Mouse (Mus musculus) layer of hippocampus, adult 9-10 months (tissue): ENCODE data around the gene Gm44965.
A peak's percentile ranks its signal among the peaks of the same experiment; 100 is the strongest.

Experiments used
- DNase-seq: peaks from one replicate; pipeline ENCODE4 v3.0.0; 2022; ENCODE audit warnings: low spot score

Gene Gm44965

DNA sequence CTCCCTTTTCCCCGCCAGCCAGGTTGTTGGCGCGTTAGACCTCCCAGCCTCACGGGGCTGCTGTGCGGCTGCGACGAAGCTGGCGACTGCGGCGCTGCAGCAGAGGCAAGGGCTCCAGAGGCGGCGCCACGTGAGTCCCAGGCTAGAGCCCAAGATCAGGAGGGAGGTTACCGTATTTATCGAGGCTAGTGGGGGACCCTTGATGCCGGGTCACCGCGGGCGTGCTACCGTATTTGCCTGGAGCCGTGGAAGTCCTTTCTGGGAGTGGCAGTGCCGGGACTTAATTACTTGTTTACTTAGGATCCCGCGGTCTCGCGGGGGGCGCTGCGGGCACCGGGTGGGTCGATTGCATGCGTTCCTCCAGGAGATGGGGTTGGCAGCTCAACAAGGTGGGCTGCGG is 33.2 kb downstream of the Gm44965 start:
- DNase-seq: no peak

DNA sequence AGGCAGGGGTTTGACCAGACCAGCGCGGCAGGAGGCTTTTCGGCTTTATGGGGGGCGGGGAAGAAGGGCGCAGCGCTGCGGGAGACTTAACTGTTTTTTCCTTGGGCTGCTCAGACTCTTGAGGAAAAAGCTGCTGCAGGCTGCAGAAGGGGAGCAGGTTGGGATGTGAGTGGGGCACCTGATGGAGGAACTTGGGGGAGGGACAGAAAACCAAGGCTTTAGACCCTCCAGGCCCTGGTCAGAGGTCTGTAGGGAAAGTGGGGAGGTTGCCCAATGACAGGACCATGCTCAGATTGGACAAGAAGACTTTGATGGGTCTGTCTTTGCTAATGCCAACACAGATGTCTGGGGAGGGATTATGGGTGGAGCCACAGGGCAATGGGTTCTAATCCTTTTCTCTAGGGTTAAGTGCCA is 33.8 kb downstream of the Gm44965 start:
- no peak for DNase-seq

DNA sequence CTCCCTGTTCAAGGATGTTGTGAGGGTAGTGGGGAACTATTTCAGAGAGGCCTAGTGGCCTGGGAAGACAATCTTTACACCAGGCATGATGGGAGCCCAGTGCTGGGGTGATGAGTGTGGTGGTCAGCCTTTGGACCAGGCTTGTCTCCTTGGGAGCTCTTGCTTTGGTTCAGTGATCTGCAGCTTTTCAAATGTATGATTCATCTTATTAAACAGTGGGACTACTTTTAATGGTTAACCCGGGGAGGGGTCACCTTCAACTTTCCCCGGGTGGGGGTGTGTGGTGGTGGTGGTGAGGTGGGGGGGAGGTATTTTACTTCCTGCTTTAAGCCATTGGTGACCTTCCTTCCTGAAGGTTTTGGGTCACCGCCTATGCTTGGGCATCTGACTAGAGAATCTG is 34.6 kb downstream of the Gm44965 start:
- no peak for DNase-seq

DNA sequence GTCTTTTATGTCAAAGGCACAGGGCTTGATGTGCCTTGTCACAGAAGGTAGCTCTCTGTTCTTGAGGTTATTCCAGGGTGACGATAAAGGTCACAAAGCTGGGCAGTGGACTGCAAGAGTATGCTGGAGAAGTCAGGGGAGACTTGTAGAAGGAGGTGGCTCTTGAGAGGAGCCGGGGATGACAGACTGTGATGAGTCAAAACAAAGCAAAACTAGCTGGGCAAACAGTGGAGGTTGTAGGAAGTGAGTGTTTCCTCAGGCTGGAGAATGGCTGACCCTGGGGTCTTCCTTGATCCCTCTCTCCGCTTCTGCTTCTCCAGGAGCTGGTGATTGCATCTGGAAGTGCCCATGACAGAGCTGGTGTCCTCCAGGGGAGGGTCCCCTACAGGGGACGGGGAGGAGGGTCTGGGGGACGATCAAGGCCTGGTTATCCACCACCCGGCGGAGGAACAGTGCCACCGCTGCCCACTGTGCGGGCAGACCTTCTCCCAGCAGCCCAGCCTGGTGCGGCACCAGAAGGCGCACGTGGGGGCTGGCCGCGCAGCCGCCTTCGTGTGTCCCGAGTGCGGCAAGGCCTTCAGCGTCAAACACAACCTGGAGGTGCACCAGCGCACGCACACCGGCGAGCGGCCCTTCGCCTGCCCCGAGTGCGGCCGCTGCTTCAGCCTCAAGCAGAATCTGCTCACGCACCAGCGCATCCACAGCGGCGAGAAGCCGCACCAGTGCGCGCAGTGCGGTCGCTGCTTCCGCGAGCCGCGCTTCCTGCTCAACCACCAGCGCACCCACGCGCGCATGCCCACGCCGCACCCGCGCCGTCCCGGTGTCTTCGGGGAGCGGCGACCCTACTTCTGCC is 35.3 kb downstream of the Gm44965 start:
- no peak for DNase-seq

DNA sequence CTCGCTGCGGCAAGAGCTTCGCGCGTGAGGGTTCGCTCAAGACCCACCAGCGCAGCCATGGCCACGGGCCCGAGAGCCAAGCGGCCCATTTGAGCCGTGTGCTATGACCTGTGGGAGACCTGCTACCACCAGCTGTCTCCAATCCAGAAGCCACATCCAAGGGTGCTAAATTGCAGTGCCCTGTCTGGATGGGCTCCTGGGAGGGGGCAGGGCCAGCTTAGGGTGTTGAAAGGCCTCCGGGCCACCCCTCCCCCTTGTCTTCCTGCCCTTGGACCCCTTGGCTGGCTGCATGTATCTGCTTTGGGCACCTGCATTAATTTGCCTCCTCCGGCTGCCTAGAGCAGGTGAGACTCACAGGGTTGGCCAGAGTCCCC is 35.9 kb downstream of the Gm44965 start:
- no peak for DNase-seq

DNA sequence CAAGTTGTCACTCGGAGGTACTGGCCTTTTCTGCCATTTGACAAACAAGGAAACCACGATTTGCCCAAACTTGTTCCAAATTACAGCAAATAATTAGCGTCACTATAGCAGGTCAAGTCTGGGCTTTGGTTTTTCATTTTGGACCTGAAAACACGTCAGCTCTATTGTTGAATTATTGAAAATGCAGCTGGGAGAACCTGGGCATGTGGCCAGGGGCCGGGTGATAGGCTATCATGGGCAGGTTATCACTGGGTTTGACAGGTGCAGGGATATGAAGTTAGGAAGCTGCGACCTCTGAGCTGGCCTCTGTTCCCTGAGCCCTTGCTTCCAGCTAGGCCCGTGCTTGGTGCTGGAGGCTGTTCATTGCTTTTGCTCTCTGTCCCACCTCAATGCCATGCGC is 37.1 kb downstream of the Gm44965 start:
- no peak for DNase-seq

DNA sequence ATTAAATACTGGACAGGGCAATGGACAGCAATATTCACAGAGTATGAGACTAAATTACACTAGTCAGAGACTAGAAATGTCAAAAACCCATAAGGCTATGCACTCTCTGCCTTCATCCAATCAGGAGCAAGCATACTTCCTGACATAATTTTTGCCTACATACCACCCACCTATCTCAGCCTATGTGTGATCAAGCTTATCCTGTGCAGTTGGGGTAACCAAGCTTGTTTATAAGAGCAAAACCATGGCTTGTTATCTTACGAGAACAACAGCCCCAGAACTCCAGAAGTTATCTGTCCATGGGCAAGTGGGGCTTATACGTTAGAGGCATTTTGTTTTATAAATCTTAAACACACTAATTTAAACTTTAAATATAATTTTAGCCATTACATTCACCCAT is 41.4 kb downstream of the Gm44965 start:
- no peak for DNase-seq

DNA sequence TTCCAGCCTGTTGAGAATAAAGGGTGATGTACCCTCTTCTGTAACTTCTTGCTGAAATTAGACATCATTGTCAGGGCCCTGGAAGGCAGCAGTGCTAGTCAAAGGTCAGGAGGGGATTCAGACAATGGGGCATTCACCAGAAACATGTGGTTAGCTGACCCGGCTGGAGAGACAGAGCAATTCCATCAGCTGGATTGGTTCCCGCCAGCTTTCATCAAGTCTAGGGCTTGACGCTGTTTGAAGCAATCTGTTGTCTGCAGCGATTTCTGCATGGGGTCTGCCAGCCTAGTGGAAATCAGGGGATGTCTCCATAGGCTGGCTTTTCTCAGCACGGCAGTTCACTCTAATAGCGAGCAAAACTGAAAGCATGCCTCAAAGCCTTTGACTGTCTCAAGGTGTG is 42.8 kb downstream of the Gm44965 start:
- no peak for DNase-seq

DNA sequence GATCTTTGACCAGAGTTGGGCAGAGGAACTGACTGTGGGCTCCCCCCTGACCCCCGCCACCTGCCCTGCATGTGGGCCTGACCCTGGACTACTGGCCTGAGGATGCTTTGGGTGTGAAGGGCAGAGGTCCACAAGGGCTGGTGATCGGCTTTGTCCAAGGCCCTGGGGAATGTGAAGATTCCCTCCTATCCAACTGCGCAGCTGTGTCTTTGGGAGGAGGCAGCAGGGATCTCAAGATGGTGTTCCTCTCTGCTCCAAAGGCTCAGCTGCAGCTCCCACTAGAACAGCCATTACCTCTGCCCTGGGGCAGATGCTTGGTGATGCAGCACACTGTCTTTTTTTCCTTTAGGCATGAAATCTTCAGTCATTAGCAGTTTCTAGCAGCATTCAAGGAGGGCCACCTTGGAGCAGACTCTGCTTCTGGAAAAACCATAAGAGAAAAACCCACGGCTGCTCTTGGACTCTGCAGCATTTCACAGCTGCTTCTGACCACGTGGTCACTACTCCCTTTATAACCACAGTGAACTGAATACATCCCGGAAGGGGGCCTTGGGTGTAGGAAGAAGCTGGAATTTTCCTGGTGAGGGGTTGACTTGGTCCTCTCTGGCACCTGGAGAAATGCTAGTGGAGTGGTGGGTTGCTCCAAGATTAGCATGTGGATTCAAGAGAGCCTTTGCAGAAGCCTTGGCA is 44.2 kb downstream of the Gm44965 start:
- no peak for DNase-seq

DNA sequence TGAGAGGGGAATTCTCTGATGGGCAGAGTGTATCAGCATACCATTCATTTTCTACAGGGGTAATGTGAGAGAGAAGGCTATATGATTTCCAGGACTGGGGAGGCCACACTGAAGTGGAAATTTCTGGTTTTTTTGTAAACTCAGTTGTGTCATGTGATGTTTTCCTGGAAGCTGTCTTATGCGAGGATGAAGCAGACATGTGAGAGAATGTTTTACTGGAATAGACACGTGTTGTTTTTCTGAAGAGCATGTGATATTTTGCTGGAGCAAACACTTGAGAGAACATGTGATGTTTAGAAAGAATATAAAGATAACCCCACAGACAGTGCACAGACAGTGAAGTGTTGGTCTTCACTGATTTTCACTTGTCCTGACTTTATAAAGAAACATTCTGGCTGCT is 44.8 kb downstream of the Gm44965 start:
- no peak for DNase-seq

DNA sequence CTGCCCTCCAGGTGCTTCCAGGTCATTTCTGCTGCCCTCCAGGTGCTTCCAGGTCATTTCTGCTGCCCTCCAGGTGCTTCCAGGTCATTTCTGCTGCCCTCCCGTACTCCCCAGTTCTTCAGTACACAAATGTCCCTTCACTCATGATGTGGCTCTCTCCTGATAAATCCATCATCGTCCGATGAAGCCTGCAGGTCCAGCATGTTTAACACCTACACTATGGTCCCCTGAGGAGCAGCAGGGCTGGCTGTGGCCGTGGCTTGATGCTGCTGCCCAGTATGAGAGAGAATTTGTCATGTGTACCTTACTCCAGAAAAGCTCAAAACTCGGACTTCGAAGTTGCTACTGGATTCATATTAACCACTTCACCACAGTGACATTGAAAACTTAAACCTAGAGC is 47.6 kb downstream of the Gm44965 start:
- DNase-seq: no peak

DNA sequence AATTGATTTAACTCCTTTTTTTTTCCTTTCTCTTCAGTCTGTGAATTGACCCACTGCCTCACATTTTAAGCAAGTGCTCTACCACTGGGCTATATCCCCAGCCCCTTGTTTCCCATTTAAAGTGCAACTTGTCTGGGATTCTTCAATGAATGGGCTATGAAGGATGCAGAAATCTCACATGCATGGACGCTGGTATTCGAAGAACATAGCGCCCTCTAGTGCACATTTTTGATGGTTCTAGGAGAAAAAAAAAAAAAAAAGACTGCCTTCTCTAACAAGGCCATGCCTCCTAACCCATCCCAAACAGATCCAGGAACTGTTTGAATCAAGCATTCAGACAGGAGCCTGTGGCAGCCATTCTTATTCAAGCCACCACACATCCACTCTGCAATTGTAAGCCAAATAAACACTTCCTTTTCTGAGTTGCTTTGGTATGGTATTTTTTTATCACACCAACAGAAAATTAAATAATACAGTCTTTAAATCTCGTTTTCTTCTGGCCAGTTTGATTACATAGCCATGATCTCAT is 49.1 kb downstream of the Gm44965 start:
- no peak for DNase-seq

DNA sequence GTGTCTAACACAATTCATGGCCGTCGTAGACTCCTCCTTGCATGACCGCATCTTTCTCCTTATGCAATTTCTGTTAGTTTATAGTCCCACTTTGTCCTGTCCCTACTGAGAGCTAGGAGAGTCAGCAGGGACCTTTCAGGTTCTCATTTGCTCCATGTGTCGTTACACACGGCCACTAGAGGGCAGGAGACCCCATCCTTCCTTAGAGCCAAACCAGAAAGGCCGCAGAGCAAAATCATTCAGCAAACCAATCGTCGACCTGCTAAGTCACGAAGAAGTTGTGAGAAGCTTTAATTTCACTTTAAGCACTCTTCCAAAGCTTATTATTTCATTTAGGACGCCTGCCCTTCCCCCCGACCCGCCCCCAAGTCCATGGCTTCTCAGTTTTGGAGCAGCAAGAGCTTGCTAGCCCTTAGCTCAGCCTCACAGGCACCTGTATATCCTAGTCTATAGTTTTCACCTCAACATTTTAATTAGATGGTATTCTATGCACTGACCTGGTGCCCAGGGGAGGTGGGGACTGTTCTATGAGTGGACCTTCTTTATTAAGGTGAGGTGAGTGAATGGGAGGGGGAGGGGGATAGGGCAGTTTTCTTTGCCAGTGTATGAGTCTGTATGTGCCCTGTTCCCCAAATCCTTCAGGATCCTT is 52.0 kb downstream of the Gm44965 start:
- peak; percentile 42 for DNase-seq

DNA sequence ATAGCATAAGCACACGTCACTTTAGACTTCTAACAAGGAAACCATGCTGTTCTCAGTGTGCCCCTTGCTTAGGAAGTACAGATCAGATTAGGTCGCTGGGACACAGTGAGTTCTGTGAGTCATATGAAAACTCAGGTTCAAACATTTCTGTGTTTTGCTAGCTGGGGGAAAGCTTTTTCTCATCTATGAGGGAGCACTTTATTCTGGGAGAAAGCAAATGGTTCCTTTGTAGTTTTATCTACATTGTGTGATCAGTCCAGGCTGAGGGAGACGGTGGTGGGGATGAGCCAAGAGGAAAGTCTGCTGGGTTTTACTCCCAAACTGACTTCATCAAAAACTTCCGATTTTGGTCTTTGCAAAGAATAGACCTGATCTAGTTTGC is 52.6 kb downstream of the Gm44965 start:
- DNase-seq: no peak

DNA sequence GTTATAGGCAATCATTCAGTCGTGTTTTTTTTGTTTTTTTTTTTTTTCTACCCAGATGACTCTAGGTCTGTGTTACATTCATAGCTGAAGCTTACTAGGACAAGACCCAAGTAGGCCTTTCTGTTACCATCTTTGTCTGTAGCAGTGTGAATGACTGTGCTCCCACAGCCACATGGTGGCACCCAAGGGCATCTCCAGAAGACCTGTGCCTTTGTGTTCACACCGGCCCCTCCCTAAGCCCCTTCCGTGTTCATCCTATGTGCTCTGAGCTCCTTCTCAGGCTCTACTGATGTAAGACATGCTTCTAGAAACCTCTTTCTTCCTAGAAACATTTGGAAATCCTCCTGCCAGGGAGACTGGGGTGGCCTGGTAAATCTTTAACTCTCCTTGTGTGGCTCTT is 53.3 kb downstream of the Gm44965 start, which contains the start of gene Gimap8:
Gene Gimap8 (plus strand): TSS at position 240 of the 400 bp plus-strand sequence.
- no peak for DNase-seq

DNA sequence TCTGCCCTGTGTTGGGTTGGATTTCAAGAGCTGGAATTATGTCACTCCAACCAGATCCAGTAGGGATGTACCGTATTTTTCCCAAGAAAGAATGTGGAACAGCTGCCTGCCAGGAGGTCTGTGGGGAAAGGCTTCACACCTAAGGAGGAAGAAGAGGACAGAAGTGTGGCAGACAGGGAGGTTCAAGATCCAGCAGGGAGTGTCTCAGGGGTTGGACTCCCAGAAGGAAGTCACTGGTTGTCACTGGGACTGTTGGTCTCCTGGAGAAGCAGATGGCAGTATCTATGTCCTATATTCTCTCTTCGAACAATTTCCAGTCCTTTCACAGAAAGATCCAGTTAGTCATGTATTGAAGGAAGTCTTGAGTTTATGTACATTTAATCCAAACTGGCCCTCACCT is 53.9 kb downstream of the Gm44965 start:
- no peak for DNase-seq

DNA sequence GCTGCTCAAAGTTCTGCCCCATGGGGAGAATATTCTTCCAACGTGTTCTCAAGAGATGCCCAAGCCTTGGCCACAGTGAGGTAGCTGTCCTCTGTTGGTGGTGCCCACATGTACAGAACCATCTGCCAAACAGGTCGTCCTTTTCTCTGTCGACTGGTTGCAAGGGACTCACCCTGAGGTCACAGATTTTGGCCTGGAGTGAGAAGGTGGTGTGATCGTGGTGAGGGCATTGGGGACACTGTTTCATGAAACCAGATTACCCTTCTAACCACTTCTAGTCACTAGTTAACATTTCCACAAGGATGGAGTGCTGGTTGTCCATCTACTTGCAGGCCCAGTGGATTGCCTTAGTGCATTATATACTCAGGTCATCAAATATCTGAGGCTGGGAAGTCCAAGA is 55.0 kb downstream of the Gm44965 start:
- DNase-seq: no peak

DNA sequence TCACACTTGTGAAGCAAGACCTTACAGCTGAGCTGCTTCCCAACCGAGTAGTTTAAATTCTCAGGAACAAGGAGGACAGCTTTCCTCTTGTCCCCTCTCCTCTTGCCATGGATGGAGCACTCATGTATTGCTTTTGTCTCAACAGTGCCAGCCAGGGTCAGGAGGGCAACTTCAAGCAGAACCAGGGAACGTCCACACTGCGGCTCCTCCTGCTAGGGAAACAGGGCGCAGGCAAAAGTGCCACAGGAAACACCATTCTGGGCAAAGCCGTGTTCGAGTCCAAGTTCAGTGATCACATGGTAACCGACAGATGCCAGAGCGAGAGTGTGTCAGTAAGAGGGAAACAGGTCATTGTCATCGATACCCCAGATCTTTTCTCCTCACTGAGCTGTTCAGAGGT is 56.3 kb downstream of the Gm44965 start:
- no peak for DNase-seq

DNA sequence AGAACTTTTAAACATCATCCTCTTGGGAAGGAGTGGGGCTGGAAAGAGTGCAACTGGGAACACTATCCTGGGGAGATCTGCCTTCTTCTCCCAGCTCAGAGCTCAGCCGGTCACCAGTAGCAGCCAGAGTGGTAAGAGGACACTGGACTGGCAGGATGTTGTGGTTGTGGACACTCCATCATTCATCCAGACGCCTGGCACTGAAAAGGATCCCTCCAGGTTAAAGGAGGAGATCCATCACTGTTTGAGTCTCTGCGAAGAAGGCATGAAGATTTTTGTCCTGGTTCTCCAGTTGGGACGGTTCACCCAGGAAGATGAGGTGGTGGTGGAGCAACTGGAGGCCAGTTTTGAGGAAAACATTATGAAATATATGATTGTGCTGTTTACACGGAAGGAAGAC is 65.0 kb downstream of the Gm44965 start:
- DNase-seq: no peak

DNA sequence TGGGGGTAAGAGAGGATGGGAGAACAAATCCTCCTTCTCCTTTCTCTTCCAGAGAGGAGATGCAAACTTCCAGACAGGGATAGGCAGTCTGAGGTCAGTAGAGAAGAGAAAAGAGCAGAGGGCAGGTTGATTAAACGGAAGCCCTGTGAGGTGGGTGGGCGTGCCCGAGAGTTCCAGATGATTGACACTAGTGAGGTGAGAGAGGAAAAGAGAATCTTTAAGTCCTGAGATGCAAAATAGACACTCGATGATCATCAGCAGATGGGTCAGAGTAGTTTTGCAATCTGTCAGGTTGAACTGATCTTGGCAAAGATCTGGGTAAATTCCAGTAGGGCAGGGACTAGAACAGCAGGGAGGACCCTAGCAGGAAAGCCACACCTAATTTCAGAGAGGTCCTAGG is 71.0 kb downstream of the Gm44965 start:
- DNase-seq: no peak

DNA sequence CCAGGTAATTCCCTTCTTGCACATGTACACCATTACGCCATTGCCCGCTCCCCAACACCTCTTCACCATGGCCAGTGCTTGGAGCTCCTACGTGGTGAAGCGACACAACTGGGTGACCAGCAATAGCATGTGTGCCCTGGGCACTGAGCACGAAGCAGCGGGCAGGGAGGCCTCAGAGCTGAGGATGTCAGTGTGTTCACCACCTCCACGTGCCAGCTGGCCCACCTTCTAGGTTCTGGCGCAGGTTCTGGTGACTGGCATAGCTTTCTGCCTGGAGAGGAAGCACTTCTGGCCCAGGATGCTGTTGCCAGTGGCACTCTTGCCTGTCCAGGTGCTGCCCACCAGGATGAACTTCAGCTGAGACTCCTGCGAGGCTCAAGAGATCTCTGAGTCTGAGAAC is 71.7 kb downstream of the Gm44965 start:
- no peak for DNase-seq

DNA sequence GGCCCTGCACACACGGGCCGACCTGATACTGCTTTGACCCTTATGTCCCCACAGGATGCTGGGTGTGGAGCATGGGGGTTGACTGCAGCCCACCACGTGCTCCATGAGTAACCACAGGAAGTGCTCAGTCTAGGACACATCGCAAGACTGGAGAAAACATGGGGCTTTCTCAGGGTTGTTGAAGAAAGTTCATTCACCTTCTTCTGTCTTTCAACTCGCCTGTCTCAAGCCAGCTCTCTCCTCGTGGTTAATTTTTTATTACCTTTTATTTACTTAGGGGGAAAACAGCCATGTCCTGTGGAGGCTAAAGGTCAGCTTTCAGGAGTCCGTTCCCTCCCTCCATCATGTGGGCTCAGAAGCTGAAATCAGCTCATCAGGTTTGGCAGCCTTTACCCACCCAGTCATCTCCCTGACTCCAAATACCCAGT is 72.4 kb downstream of the Gm44965 start:
- no peak for DNase-seq

DNA sequence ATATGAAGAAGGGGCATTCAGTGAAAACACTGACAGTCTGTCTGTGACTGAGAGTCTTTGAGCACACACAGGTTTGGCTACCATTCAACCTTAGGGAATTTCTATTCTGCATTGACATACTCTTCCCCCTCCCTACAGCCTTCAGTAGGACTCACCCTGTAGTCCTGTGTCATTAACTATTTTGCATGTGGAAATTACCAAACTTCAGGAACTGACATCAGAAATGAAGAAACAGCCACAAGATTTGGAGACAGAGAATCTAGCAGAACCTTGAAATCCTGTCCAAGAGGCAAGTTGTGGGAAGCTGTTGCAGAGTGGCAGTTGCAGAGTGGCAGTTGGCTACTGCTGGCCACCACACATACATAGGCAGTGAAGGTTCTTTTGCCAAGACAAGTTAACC is 74.3 kb downstream of the Gm44965 start:
- no peak for DNase-seq
